Mouse (Mus musculus) spleen, adult 2 months (tissue): ENCODE data around the gene Parm1.

Experiments
- CTCF ChIP-seq: fragments of 200-500 bp; IDR thresholded peaks from 2 replicates; pipeline ENCODE4 v1.5.1; 2011; ENCODE audit warnings: mild to moderate bottlenecking, inconsistent platforms; ENCODE audit not compliant: insufficient read depth, insufficient read length, insufficient replicate concordance; ENCODE audit errors: extremely low read depth
- POLR2A ChIP-seq: fragments of 200-500 bp; IDR thresholded peaks from 2 replicates; pipeline ENCODE4 v1.6.1; 2011; ENCODE audit warnings: low read depth, low read length, inconsistent platforms

- TF ChIP-seq CTCF = no peak
- TF ChIP-seq POLR2A = no peak
Observed at GRCm38 (mm10) chr5:91610499-91610898, 93.1 kb downstream of the Parm1 start.
